Mouse (Mus musculus) retina, postnatal 1 day (tissue): ENCODE results near the gene Stat3.

Experiments used
- DNase-seq: peaks from one replicate; pipeline ENCODE4 v3.0.0-alpha.2; 2012

Gene Stat3

DNA sequence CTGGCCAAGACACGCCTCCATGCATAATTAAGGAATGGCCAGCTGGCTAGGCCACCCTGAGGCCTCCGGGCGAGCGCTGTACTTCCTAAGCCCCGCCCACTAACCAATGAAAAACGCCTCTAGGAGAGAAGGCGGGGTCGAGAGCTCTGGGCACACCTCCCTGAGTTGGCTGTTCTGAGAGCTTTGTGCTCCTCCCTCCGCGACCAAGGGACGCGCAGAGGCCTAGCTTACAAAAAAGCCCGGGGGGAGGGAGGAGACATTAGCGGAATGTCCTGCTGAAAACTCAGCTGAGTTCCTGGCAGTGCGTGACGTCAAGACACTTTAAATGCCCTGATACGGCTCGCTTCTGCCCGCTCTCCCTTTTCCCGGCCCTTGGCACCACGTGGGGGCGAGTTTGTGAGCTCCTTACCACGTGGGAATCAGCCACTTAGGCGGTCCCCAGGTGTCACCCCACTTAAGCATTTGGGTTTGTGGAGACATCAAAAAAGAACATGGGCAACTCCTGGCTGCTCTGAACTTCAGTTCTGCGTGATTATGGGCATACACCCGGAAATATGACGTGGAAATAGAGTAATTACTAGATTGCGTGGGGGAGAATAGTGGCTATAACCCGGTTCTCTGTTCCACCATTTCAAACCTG is at the start of gene Stat3:
Stat3 (minus strand) TSS at position 29 of the 640 bp plus-strand sequence.
- DNase-seq, result peak; percentile 100

DNA sequence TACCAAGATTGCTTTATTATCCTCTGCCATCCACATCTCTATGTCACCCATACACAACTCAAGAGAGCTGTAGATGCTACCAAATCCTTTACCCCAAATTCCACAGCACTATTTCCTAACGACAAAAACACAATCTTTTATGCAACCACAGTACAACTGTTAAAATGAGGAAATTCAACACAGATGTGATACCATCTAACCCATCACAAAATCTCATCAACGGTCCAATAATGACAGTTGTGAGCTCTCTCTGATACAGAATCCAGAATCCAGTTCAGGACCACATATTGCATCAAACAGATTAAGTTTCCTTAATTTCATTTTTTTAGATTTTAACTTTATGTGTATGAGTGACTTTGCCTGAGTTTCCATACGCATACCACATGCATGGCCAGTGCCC is 49.3 kb upstream of the Stat3 start:
- no peak for DNase-seq

DNA sequence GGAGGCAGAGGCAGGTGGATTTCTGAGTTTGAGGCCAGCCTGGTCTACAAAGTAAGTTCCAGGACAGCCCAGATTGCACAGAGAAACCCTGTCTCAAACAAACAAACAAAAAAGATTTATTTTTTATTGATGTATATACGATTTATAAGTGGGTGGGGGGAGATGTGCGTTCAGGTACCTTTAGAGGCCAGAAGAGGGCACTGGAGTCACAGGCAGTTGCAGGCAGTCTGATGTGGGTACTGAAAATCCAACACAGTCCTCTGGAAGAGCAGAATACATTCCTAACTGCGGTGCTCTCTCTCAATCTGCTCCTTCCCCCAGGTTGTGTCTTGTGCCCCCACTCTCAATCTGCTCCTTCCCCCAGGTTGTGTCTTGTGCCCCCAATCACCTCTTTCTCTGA is 46.3 kb upstream of the Stat3 start:
- no peak for DNase-seq

DNA sequence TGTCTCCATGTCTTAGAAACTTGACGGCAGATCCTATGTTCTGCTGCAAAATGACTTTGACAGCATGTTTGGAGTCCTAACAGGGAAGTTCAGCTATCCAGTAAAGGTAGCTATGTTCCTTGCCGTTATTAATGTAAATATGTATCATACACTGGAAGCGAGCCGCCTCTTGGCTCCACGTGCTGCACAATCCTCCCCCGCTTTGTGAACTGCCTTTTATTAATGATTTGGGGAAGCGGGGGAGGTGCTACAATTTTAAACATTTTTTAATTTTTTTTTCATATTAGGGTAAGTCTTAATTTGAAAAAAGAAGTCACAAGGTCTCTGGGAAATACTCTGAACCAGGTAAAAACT is 44.4 kb upstream of the Stat3 start:
- DNase-seq, result no peak

DNA sequence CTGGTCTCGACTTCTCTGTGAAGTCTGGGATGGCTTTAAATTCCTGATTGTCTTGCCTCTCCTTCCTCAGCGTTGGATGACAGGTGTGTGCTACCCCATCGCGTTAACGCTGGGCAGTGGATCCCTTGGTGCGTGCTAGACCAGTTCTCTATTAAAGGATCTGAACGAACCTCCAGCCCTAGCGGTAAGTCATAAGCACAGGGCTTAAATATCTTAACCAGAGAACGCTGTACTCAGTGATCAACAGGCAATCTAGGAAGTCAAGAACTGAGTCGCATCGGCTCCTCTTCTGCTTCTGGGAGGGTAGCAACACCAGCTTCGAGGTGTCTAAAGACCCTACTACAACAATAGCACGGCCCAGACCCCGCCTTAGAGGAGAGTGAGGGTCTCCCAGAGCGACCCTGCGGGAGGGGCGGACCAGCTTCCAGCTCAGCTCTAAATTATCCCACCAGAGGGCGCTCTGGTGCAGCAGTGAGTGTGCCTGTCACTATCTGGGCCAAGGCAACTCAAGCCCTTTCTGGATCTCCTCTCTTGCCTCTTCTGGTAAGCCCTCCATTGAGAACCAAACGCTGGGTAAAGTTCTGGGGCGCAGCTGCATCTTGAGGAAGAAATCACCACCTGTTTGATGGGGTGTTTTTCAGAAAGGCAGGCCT is 43.9 kb upstream of the Stat3 start:
- peak; percentile 89 for DNase-seq

DNA sequence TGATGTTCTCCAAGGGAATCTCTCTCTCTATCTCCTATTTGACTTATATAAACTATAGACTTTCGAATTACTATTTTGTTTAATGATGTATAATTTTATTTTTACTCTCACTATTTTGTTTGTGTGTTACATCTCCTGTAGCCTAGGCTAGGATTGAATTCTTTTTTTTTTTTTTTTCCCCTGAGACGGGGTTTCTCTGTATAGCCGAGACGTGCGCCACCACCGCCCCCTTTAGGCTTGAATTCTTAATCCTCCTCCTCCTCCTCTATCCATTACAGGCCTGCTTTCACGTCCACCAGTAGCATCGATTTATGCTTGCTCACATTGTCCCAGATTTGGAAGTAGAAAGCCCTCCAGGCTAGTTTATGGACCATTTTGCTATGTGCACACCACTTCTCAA is 42.7 kb upstream of the Stat3 start:
- DNase-seq, result no peak

DNA sequence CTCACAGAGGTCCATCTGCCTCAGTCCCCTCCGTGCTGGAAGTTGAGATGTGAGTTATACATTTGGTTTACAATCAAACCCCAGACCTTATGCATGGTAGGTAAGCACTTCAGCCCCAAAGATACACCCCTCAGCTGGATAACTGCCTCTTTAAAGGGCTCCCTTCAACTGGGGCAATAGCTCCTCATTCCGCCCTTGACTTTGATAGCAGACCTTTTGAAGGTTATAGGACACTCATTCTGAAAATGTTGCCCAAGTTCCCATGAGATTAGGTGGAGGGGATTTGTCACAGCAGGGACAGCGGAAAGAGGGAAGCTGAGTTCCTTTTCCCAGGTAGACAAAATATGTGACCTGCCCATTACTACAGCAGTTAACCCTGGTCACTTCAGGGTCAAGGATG is 41.9 kb upstream of the Stat3 start:
- no peak for DNase-seq

DNA sequence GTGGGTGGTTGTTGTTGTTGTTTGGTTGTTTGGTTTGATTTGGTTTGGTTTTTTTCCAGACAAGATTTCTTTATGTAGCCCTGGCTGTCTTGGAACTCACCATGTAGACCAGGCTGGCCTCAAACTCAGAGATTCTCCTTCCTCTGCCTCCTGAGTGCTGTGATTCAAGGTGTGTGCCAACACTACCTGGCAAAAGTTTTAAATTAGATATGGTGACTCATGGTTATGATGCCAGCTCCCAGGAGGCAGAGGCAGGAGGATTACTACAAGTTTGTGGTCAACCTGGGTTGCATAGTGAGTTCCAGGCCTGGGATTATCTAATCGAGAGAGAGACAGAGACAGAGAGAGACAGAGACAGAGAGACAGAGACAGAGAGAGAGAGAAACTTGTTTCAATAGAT is 41.1 kb upstream of the Stat3 start:
- no peak for DNase-seq

DNA sequence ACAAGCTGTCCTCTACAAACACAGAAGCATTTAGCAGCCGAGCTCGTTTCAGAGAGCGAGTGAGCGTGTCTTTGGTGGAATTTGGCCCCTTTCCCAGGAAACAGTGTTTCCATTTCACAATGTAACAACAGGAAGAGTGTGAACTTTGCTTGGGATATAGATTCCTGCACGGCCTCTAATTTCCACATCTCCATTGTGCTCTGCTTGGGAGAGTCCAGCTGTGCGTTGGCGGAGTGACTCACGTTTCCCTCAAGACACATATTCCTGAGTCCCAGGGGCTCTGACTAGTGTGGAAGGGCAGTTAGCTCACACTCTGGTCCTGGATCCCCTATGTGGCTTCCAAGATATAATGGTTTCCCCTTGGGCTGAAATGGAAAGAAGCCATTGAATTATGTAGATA is 40.5 kb upstream of the Stat3 start:
- no peak for DNase-seq

DNA sequence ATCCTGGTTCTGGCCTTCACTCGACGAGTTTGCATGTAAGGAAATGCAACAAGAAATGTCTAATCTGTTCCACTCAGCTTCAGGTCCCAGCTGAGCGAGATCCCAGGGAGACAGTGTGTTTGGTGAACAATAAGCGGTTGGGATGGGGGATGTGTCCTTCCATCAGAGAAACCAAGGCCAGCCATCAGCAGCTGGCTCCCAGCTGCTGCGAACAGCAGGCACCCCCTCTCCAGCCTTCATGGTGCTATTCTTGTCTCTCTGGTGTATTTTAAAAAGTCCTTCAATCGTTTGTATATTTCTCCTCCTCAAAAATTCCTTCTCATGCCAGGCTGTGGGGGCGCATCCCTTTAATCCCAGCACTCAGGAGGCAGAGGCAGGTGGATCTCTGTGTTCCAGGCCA is 35.9 kb upstream of the Stat3 start:
- no peak for DNase-seq

DNA sequence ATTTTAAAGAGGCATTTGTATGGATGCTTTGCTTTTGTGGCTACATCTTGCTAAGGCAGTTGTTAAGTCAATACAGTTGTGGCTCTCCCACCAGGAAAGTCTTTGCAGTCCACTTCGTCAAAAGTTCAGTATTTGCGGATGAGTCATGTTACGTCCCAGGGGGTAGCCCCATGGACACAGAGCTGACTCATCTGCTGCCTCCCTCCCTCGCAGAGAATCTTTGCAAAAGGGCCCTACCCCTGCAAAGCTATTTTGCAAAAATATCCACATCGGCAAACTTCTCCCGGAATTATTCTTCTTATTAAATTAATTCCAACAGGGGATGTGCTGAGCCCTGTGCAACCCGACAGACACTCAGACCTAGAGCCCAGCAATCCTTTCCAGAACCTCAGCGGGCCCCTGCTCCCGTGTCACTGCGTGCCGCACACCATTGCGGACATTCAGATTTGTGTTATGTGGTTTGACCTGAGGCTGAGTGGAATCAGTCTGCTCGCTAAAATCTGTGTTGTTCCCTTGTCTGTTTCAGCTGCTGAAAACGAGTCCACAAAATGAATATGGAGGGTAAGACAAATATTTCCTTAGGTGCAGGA is 35.1 kb upstream of the Stat3 start:
- DNase-seq, result no peak

DNA sequence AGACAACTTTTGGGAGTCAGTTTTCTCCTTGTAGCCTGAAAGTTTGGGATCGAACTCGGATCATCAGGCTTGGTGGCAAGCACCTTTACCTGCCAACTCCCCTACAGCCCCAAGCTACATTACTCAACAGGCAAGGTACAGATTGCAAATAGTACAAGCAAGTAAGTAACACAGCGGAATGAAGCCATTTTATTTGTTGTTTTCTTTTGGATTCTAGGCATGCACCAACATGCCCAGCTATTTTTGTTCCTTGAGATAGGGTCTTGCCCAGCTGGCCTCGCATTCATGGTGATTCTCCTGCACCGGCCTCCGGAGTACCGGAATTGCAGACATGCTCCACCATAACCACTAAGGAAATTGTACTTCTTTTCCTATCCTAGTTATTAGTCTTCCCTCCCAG is 33.9 kb upstream of the Stat3 start:
- DNase-seq, result no peak

DNA sequence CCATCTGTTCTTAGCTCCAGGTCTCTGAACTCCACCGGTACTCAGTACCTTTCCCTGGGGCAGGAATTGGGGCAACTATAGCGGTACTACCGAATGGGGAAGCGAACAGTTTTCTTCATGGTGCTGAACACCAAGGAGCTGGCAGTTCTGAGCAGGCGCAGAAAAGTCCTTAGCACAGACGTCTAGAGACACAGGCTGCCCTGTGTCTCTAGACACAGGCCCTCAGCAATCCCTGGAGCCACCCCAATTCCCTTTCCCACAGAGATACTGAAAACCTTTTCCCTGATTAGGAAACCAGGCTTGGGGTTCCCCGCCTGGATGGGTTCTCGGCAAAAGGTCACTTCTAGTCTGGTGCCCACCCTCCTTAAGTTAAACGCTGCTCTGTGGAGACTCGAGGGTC is 32.1 kb upstream of the Stat3 start:
- no peak for DNase-seq

DNA sequence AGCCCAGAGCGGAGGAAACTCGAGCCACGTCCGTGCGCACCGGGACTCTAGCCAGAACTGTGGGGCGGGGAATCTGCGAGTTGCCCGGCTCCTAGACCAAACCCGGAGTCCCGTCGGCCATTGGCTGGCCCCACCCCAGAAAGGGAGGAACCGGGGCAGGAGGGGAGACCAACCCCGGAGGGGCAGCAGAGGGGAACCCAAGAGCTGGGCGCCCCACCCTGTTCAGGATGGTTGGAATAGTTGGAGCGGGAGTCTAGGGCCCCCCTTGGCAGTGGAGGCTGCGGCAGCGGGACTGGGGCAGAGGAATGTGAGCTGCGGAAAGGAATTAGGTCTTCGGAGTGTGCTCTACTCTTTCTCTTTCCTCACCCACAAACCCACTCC is 31.2 kb upstream of the Stat3 start, which contains the start of gene Cavin1:
Cavin1 (minus strand) TSS at position 331 of the 381 bp plus-strand sequence.
- DNase-seq, result peak; percentile 52

DNA sequence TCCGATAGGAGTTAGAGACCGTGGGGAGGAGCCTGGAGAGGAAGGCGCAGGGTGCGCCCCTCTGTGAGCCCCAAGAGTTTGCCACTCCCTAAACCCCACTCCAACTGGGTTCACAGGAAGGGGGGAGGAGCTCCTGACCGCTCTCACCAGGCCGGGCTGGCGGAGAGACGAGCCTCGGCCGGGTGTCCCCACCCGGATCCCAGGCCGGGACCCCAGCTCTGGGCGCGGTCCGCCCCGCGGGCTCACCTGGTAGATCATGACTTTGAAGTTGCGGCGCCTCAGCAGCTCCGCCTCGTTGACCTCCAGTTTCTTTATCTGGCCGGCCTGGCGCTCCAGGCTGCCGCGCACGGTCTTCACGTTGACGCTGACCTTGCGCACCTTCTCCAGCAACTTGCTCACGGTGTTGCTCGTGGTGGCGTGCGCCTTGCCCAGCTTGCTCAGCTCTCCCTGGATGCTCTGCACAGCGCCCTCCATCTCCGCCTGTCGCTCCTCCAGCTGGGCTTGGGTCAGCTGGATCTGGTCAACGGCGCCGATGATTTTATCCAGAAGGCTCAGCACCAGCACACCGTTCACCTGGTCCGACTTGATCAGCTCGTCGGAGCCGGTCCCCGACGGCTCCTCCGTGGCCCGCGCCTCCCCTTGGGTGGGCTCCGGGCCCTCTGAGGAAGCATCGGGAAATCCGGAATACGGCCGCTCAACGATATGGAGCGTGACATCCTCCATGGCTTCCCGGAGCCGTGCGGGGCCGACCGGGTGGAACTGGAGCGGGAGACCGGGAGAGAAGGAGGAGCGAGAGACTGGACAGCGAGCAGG is 30.6 kb upstream of the Stat3 start:
- peak; percentile 39 for DNase-seq

DNA sequence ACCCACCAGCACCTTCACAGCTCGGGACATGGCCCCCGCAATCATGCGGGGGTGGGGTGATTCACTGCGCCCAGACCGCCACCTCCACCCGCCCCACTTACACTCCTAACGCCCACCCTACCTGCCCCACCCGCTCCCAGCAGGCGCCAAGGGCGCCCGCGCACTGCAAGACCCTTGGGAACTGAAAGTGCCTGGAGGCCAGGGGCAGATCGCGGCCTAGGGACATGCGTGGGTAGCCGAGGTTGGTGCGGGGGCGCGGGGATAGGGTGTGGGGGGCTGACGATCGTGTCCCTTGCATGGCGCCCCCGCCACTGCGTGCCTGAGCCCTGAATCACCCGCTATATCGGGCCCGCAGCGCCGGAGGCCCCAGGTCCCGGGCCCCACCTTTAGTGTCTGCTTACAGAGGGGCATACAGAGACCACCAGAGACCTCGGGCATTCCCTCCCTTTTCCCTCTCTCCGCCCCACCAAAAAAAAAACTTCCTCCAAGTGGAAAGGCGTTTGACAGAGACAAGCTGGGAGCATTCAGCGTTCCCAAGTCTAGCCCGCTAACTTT is 29.9 kb upstream of the Stat3 start:
- DNase-seq, result no peak

DNA sequence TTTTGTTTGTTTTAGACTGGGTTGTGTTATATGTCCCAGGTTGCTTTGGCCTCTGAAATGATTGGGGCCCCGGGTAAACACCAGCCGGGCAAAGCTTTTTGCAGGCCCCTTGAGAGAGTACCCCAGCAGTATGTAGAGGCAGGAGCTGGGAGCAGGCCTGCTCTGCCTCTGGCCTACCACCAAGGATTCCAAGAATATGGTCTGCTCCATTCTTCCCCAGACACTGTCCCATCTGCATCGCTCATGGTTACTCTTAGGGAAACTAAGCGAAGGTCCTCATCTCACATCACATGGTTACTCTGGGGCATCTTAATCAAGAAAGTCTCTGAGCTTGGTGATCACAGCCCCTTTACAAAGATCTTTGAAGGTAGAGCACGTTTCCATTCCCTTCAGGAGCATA is 29.2 kb upstream of the Stat3 start:
- no peak for DNase-seq

DNA sequence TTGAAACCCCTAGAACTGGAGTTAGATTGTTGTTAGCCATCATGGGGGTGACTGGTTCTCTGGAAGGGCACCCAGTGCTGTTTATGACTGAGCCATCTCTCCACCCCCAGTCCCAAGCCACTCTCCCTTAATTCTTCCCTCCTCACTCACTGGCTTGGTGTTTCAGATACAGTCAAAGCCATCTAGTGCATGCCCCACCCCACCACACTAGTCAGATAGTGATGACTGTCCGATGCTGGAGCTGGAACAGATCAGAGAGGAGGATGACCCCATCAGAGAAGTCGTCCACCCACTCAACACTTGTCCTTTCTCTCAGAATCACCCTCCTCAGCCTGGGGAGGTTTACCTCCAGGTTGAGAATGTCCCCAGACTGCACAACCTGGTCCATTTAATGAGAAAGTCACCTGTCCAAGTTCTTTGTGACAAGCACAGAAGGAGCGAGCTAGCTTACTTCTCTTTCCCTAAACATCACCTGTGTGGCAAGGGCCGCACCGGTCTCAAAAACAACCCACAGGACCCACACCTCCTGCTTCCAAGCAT is 28.6 kb upstream of the Stat3 start:
- DNase-seq, result no peak

DNA sequence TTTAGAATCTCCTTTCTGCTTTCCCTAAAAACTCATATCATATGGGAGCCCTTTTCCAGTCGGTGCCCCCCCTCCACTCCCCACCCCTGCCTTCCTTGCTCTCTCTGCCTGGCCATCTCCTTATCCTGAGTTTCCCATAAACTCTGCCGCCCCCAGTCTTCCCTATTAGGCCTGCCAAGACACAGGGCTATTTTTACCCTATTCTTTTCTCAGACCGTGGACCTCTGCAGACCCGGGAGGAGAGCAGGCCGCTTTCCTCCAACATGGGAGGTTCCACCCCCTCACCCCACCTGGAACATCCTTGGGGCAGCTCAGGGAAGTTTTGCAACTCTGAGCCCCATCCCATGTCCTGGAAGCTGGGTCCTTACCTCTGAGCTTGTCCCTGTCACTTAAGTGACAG is 28.0 kb upstream of the Stat3 start:
- no peak for DNase-seq

DNA sequence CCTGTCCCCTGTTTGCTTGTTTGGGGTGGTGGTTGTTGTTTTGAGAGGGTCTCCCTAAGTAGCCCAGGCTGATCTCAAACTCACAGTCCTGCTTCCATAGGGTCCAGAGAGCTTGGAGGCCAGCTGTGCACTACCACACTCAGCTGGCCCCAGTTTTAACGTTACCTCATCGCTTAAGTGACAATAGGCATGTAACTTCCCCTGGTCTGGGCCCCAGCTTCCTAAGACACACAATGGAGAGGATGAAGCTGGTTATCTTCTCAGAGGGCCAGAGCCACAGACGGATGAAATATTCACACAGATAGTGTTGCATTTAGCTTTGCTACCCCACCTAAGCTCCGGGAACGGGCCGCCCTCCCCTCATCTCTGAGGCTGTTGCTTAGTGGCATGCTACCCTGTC is 26.4 kb upstream of the Stat3 start:
- no peak for DNase-seq

DNA sequence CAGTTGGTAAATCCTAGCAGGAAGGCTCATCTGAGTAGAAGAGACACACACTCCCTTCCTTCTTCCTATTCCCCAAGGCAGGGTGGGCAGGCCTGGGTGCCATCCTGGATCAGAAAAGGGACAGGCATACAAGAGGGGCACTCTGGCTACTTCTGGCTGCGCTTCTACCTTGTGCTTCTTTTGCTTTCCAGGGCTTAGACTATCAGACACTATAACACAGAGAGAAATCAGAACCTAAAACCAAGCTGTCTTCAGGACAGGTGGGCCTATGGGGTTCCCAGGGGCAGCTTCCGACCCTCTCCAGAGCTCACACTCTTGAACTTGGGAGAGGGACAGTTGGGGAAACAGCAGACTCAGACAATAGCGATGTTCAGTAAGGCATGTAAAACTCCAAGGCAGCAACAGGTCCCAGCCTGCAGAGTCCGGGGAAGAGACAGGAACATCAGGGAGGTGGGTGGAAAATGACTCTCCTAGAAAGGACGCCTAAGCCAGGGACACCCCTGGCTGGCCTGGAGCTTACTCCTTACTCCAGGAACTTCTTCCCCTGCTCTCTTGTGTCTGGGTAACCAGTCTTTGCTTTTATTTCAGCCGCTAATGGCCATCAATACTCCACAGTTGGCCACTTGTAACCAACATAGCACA is 25.7 kb upstream of the Stat3 start:
- no peak for DNase-seq

DNA sequence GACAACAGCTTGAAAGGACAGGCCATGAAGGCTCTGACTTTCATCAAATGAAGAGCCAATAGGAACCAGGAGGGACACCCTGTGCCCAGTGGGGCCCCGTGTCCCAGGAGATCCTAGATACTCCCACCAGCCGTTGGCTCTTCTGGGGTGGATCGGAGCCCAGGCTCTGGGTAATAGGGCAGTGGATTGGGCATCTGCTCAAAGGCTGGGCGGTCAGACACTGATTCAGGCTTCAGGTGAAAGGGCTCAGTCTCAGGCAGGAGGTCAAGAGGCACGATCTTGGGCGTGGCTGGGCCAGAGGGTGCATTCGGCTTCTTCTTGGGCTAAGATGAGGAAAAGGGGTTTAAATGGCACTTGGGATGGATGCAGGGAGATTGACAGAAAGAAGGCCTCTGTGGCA is 24.8 kb upstream of the Stat3 start:
- DNase-seq, result no peak

DNA sequence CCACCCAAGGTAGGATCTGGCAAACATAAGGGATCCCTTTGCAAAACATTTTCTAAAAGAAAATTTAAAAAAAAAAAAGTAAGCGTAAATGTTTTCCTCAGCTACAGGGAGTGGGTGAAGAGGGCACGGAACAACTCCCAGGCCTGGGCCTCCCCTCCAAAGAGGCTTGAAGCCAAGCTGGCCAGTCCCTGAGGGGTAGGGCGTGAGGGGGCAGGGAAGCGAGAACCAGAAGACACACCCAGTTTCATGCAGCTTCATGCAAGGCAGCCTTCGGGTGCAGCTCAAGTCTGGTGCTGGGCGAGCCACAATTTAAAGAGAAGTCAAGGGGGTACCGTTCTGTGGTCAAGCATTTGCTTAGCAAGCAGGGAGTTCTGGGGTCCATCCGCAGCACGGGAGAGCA is 24.3 kb upstream of the Stat3 start:
- DNase-seq, result no peak
